Mouse (Mus musculus): ENCODE data around the gene Gse1. TPM values are rescaled to one million over a fixed set of nuclear protein-coding genes. Genes with fewer than 3 reads are reported as not detected.

Gene Gse1
- 22.8 and 28.5 TPM in 2 replicates for total RNA-seq (2017)

DNA sequence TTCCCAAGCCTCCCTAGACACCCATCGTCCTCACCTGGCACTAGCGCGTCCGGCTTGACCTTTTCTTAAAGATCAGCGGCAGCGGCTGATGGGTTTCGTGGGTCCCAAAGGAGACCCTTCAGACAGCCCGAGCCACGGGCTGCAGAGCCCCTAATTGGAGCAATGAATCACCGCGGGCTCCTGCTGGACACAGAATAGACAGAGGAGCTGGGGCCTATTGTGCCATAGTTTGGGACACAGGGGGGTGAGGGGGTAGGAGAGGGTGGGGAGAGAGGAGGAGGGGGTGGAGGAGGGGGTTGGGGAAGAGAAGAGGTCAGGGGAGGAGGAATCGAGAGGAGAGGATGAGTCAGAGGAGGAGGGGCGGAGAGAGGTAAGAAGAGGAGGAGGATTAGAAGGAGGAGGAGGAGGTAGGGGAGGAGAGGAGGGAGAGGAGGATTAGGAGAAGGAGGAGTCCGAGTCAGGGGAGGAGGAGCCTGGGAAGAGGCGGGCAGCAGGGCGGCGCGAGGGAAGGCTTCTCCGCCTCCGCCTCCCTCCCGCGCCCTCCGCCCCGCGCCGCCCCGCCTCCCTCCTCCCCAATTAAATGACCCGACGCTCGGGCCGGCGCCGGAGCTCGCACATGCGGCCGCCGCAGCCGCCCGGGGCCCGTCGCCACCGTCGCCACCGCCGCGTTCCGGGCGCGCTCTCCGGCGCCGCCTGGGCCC, at the start of gene Gse1:
Gene Gse1 (plus strand): TSS at position 566 of the 701 bp plus-strand sequence.
- ATAC-seq (ENCODE audit: extremely low read depth, insufficient number of reproducible peaks, low FRiP score, poor library complexity, severe bottlenecking): no peak

DNA sequence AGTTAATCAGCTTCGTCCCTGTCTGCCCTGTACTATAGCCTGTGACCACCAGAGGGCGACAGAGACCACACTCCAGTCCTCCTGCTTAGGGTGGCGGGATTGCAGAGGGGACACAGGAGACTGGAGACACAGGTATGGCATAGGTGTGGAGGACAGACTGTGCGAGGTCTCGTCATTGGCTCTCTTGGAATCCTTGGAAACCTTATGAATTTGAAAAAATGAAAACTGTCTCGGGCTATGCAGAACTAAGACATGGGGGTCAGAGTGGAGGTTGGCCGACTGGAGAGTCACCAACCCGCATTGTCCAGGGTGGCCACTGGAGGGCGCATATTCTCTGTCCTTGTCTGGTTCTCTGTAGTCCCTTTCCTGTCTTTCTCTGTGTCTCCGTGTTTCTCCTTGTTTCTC, 49.2 kb upstream of the Gse1 start:
- peak; percentile 65 for ATAC-seq (ENCODE audit: extremely low read depth, insufficient number of reproducible peaks, low FRiP score, poor library complexity, severe bottlenecking)

DNA sequence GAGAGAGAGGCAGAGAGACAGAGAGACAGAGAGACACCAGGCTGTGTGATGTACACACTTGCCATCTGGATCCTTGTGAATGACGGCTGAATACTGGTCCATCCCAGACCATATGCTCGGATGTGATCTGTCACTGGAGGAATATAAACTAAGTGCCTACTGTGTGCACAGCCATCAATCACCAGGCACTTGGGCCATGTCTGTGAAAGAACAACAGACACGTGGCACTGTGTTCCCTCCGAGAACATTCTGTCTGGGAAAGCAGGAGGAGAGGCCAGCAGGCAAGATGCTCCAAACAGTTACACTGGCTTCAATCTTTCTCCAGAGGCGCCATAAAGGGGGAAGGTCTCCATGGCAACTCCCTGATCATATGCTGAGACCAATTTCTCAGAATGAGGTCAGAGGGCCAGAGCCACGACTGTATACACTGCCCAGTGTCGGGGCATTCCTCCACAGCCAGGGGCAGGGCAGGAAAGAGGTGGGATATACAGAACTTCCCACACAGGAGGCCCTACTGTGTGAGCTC, 47.7 kb upstream of the Gse1 start:
- ATAC-seq (ENCODE audit: extremely low read depth, insufficient number of reproducible peaks, low FRiP score, poor library complexity, severe bottlenecking): no peak

DNA sequence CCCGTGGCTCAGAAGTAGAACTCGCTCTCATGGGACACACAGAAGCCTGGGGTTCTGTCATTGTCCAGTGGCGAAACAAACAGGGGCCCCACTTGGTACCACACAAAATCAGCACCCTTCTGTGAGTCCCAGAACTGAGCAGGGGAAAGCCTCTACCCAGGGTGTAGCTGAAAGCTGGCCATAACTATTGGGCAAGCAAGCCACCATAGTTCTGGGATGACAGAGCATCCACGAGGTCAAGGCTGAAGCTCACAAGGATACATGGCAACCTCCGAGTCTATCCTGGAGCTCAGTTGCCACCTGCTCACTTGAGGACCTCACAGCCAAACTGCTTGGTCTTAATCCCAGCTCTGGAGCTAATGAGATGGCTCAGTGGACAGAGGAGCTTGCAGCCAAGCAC, 47.0 kb upstream of the Gse1 start:
- ATAC-seq (ENCODE audit: extremely low read depth, insufficient number of reproducible peaks, low FRiP score, poor library complexity, severe bottlenecking): no peak

DNA sequence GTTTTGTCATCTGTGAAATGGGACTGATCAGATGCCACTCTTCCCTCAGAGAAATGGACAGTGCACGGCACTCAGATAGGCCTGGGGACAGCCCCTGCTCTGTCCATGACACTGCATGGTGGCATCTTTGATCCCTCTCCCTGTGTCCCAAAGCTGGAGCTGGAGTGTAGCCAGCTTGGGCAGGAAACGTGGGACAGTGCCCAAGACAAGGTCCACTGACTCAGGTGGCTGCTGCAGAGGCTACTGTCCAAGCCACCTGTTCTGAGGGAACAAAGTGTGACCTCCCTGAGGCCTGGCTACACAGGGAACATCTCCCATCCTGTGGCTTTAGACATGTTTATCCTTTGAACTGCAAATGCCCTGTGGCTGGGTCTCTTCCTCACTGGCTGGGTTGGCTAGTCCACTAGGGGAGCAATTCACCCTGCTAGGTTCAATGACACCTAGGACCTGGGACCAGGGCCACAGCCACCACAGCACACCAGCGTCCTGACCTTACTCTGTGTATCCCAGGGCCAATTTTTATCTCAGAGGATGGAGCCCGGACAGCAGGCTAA, 46.3 kb upstream of the Gse1 start:
- ATAC-seq (ENCODE audit: extremely low read depth, insufficient number of reproducible peaks, low FRiP score, poor library complexity, severe bottlenecking): no peak

DNA sequence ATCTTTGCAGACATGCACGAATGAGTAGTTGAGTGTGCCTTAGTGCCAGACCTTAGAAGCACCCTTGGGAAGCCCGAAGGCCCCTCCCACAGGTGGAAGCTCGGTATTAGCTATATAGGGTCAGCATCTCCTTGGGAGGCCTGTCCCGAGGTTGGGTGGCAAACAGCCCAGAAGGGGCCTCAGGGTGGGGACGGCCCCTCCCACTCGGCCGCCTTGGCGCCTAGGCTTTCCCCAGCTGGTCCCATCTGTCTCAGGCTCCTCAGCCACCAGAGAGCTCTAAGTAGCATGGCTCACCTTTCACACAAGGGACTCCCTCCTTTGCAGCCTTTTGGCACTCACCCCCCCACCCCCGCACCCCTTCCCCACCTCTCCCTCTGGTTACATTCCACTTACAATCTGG, 43.9 kb upstream of the Gse1 start:
- ATAC-seq (ENCODE audit: extremely low read depth, insufficient number of reproducible peaks, low FRiP score, poor library complexity, severe bottlenecking): no peak

DNA sequence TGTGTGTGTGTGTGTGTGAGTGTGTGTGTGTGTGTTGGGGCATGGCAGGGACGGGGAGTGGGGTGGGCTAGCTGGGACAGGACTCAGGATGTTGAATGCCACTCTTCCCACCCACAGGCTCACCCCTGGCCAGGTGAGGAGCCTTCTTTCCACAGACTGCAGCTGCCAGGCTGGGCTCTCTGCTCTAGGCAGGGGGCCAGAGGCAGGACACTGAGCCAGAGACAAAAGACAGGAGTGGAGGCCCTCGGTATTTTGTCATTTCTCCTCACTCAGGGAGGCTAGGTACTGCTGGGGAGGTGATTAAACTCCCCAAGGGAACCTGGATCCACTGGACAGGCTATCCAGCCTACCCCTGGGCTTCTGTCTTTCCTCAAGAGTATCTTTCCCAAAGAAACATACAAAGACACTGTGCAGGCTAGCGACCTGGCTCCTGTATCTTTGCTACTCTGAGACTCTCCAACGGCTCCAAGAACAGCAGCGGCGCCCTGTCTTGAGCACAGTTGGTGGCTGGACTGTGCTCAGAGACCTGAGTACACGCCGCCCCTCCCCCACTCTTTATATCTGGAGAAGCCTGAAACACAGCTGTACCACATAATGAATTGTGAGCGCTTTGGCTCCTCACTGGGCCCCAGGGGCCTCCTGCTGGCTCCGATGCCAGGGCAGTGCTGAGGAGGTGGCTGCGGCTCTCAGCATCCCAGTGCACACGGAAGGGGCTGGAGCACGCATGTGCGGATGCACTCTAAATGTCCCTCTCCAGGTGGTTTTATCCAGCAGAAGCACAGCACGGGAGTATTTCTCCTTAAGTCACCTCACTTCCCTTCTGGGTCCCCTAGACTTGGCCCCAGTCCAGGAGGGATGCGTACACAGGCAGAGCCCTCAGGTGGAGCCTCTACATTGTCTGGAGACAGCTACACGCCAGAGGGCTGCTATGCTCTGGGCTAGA, 43.1 kb upstream of the Gse1 start:
- no peak for ATAC-seq (ENCODE audit: extremely low read depth, insufficient number of reproducible peaks, low FRiP score, poor library complexity, severe bottlenecking)

DNA sequence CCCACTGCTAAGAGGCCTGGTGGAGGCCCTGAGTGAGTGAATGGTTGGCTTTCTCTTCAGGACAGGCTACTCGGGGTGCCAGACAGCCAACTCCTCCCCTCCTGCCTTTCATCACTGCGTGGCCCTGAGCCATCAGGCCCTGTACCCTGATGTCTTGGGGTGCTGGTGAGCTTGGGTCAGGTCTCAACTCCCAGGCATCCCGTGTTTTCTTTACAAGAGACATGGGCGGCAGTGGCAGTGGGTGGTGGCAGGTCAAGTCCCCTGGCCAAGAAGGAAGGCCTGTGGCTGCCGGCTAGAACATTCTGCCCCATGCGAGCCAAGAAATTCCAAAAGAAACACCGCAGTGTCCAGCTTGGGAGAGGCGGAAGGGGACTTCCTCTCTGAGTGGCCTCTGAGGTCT, 41.8 kb upstream of the Gse1 start:
- no peak for ATAC-seq (ENCODE audit: extremely low read depth, insufficient number of reproducible peaks, low FRiP score, poor library complexity, severe bottlenecking)

DNA sequence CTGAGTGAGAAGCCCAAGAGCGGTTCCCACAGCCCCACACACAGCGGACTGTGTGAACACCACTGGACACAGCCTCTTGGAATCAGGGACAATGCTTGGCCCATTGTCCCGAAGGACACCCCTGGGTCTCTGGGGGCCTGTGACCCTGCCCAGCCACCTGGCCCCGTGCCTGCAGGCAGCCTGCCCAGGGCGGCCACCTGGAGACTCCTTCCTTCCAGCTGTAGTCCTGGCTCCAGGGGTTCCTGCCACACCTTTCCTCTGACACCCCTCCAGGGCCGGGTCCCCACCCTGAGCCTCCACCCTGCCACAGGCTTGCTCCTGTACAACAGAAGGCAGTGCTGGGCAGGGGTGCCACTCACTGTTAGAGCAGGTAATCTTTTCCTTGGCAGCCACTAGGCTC, 39.7 kb upstream of the Gse1 start:
- no peak for ATAC-seq (ENCODE audit: extremely low read depth, insufficient number of reproducible peaks, low FRiP score, poor library complexity, severe bottlenecking)

DNA sequence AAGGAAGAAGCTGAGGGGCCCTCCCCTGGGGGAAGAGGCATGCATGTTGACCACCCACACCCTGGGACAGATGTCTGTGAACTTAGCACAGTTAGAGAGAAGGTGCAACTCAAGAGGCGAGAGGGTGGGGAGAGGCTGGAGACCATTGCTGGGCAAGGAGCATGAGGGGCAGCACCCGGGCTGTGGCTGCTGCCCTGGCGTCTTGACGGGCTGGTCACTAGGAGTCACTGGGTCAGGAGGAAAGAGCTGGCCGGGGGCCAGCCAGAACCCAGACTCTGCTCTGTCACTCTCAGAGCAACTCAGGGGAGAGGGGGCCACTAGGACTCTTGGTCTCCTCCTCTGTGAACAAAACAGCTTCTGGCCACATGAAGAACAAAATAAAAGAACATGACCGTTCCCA, 38.8 kb upstream of the Gse1 start:
- no peak for ATAC-seq (ENCODE audit: extremely low read depth, insufficient number of reproducible peaks, low FRiP score, poor library complexity, severe bottlenecking)

DNA sequence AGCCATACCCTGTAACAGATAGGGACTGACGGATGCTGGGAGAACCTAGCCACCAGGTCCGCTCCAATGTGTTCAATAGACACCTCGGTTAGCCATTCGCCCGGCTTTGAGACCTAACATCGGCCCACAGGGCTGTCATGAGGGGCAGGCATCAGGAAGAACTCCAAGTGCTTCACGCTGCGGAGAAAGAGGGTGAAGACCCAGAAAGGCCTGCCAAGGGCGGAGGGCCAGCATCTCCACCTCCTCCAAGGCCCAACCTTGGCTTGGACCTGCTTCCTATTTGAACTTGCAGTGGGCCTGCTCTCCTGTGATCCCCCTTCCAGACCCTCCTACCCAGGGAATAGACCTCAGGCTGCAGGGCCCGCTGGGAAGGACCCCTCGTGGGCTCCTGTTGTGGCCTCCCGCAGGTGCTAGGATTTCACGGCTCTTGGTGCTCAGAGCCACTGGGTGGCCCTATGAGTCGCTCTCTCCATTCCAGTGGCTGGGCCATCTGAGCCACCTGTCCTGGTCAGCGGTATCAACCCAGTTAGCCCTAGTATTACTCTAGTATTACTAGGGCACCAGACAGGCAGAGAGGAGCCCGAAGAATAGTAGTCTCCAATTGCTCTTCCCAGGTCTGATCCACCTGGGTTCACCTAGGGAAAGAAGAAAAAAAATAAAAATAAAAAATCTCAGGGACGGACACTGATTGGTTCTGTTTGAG, 38.0 kb upstream of the Gse1 start:
- no peak for ATAC-seq (ENCODE audit: extremely low read depth, insufficient number of reproducible peaks, low FRiP score, poor library complexity, severe bottlenecking)

DNA sequence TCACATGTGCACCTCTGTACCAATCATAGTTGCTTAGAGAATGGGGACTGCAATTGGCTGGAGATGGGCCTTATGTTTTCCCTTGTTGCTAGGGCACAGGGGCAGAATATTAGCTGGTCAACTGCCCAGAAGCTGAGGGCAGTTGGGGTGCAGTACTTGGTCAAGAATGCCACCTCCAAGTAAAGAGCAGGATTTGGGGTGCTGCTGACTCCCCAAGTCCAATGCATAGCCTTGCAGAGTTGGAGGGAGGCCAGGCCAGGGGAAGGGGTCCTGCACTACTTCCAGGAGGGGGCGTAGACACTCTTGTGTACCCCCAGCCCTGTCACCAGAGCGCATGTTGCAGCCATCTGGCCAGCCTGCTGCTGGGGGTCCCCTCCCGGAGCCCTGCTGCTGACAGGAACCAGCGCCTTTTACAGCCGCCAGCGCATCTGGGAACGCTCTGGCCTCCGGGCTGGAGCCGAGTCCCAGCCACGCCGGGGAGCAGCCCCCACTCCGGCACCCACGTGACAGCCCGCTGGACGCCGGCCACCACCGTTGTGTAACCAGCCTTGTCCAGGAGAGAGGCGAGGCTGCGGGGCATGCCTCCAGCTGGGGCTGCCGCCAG, 37.3 kb upstream of the Gse1 start:
- no peak for ATAC-seq (ENCODE audit: extremely low read depth, insufficient number of reproducible peaks, low FRiP score, poor library complexity, severe bottlenecking)

DNA sequence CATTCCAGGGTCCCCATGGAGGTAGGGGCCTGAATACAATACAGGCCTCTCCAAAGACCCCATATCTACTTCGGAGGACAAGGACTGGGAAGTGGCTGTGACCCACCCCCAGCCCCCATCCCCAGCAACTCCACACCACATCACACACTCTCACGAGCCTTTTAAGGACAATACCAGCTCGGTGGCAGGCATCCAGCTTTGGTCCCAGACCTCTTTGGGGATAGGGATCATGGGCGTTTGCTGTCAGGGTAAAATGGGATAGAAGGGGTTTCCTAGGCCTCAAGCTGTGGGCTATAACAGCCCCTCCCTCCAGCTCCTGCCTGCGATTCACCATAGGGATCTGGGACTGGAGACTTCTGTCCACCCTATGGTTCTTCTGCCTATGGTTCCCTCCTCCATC, 36.6 kb upstream of the Gse1 start:
- ATAC-seq (ENCODE audit: extremely low read depth, insufficient number of reproducible peaks, low FRiP score, poor library complexity, severe bottlenecking): no peak

DNA sequence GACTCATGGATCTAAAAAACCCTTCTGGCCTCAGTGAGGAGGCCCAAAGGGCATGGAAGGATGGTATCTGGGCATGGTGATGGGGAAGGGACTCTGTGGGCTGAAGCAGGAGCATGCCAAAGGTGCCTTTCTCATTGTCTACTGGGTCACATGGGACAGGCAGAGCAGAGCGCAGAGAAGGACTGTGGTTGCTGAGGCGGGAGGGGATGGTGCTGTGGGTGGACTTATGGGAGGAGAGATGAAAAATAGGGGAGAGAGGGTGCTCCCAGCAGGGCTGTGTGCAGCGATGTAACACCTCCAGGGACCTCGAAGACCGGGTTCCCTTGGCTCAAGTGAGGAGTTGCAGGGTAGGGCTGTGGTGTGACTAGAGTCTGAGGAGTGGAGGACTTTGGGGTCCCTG, 36.1 kb upstream of the Gse1 start:
- no peak for ATAC-seq (ENCODE audit: extremely low read depth, insufficient number of reproducible peaks, low FRiP score, poor library complexity, severe bottlenecking)

DNA sequence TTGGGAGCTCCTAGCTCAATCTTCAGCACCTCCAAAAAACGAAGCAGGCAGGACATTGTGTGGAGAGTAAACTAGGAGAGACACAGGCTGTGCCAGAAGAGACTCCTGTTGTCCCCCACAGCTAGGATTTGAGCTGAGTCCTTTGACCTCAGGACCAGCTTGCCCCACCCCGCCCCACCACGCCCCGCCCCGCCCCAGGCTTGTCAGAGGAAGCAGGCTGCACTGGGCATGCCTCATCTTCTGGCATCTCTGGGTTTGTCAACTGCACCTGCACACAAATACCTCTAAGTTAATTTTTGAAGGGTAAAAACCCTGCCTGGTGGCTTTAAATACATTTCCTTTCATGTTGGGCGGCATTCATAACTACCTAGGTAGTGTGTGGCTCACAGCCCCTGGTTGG, 26.9 kb upstream of the Gse1 start:
- no peak for ATAC-seq (ENCODE audit: extremely low read depth, insufficient number of reproducible peaks, low FRiP score, poor library complexity, severe bottlenecking)

DNA sequence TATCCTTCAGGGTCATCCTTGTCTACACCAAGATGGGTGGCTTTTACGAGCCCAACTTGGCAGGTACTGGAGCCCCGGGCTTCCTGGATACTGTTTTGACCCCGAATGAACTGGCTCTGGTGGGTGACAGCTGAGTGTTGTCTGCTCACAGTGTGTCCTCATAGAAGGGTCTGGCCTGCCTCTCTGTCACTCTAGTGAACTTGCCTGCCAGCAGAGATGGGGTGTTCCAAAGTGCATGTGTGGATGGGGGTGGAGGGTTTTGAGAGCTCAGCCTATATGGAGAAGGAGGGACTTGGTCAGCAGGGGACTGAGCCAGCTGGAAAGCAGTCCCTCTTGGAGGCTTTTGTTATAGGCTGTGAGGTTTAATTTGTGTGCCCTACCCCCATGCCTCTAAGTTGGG, 25.7 kb upstream of the Gse1 start:
- no peak for ATAC-seq (ENCODE audit: extremely low read depth, insufficient number of reproducible peaks, low FRiP score, poor library complexity, severe bottlenecking)

DNA sequence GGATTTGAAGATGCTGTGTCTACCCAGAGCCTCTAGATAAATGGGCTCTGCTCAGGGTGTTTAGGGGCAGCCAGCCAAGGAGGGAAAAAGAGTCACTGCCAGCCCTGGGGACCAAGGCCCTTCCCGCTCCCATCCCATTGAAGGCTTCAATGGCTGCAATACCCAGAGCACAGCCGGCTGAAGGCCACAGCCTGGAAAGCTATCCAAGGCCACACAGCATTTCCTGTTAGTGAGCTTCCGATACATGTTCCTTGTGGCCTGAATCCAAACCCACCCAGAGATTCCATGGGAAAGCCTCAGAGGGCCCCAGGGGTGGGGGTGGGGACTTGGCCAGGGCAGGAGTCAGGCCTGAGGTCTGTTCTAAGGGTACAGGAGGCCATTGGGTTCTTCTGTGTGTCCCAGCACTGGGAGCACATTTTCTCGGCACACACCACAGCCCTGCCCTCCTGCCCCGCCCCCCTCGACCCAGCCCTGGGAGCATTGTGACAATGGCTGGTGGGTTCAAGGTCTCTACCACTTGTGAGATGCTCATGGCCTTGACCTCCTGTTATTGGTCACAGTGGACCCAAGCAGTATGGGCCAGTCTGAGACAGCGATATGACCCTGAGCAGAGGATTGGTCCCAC, 23.4 kb upstream of the Gse1 start:
- ATAC-seq (ENCODE audit: extremely low read depth, insufficient number of reproducible peaks, low FRiP score, poor library complexity, severe bottlenecking): no peak

DNA sequence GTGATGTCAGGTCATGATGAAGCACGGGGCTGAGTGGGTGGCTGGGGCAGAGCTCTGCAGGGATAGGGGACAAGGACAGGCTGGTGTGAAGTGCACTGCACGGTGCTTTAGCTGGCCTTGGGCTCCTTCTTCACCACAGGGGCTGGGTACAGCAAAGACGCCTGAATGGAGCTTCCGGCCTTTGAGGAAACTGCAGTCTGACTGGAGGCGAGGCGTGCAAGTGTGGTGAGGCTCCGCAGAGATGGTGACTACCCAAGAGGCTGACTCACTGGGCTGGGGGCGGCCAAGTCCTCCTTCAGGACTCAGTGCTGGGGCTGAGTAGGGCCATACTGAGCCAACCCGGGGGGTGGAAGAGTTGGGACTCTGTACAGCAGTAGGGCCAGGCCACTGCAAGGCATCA, 22.3 kb upstream of the Gse1 start:
- ATAC-seq (ENCODE audit: extremely low read depth, insufficient number of reproducible peaks, low FRiP score, poor library complexity, severe bottlenecking): no peak

All from neutrophil, adult 5-6 weeks (primary cell).